Mouse (Mus musculus) urinary bladder, postnatal 25 days (tissue): ENCODE measurements around the gene Rai1.

Experiments
- DNase-seq: peaks from one replicate; pipeline ENCODE4 v3.0.0; 2022; ENCODE audit warnings: low spot score

The Rai1 gene

DNA sequence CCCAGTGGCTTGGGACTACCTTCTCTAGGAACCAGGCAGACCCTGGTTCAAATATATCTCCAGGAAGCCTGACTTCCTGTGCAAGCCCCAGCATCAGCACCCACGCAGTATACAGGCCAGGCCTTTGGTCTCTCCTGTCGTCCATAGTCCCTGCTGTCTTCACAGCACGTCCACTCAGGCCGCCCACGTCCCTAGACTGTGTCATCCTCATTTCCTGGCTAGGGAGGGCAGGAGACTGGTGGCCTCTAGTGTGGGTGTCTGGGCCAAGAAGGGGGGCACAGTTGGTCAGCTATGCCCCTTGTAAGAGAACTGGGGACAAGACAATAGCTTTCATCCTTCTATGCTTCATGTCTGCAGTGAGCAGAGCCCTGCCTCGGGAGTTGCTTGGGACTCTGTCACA lies 87.7 kb downstream of the Rai1 start:
- DNase-seq: no peak

DNA sequence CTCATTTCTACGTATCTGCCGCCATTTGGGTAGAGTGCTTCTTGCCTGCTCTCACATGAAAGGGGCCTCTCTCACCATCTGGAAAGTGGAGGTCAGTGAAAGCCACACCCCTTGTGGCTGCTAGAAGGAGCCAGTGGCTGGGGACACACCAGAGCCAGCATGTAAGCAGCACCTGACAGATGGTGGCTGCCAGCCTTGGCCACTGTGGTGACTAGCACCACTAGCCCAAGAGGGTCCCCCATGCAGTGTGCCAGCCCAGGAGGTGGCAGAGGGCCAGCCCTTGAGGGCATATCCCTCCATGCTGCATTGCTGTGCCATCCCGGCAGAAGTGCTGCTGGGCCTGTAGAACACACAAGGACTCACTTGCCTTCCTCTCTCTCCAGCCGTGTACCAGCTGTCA lies 88.7 kb downstream of the Rai1 start:
- DNase-seq: no peak

DNA sequence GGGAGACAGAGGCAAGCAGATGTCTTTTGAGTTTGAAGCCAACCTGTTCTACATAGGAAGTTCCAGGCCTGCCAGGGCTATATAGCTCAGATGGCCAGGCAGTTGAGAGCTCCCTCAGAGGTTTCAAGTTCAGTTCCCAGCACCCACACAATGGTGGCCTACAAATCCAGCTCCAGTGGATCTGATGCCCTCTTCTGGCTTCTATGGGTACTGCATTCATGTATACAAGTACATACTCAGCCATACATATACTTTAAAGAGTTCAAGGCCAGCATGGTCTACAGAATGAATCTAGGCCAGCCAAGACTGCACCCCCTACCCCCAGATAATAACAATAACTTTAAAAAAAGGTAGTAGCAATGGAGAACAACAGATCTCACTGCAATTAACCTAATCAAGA lies 90.3 kb downstream of the Rai1 start:
- no peak for DNase-seq

DNA sequence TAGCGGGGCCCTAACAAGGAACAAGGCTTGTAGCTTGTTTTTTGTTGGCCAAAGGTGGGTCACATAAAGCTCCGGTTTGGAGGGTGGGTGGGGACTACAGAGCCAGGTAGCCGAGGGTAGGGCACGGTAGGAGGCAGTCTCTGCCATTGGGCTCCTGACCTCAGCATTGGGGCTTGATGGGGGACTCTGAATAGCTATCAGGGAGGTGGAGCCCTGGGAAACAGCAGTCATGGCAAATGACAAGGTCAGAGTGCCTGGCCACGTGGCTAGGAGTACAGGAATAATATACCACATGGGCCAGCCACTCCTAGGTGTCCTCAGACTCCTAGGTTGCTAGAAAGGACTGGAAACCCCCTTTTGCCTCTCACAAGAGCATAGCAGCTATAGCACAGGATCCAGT lies 91.5 kb downstream of the Rai1 start:
- no peak for DNase-seq

DNA sequence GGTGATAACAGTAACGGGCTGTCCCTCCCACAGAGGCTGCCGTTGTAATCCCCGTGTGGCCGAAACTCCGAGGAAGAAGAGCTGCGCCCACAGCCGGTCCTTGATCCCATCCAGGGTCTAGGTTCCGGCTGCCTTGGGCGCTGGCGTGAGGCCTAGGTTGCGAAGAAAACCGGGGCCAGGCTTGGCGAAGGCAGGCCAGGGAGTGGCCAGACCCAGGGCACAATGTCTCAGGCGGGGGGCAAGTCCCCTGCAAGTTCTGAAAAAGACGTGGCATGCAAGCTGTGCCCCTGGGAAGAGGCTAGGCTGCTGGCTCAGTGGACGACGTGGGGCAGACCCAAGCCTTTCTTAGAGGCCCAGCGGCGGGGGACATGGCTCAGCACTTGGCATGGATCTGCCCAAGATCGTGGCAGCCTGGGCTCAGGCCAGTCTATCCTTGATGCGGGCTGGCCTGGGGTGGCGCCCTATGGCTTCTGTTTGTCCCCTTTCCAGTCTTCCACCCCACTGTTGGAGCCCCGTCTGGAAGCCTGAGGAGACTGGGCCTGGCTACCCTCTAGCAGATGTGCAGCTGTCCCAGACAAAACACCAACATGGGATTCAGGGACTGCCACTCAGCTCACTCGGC lies 93.3 kb downstream of the Rai1 start:
- no peak for DNase-seq

DNA sequence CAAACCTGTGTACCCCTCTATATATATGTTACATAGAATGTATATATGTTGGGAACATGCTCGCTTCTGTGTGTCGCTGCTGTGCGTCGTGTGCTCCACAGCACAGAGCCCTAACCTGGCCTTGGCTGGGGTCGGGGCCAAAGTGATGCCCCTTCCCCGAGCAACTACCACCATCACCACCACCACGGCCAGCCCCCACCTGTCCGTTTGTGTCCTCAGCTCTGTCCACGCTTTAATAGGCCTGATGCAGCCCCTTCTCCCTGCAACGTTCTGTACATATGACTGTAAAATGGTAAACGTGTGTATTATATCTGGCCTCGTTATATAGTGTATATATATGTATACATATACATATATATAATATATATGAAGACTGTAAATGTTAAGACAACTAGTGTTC lies 93.8 kb downstream of the Rai1 start:
- no peak for DNase-seq

DNA sequence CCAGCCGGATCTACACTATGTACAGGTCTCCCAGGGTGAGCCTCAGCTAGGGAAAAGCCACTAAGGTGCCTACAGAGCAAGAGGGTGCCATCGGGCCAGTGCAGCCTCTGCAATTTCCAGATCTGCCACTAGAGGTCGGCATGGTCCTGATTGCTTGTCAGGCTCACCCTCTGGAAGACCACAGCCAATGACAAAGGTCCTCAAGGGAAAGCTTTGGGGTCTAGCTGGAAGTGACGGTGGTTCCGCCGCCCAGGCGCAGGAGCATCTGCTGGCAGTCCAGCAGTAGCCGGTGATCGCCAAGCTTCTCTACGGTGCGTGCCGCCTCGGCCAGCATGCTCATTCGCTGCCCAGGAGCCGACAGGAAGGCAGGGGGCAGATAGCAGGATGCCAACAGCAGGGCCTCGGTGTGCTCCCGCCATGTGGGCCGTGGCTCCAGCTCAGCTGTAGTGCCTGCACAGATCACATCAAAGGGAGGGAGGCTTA lies 94.9 kb downstream of the Rai1 start:
- DNase-seq: peak; percentile 88

DNA sequence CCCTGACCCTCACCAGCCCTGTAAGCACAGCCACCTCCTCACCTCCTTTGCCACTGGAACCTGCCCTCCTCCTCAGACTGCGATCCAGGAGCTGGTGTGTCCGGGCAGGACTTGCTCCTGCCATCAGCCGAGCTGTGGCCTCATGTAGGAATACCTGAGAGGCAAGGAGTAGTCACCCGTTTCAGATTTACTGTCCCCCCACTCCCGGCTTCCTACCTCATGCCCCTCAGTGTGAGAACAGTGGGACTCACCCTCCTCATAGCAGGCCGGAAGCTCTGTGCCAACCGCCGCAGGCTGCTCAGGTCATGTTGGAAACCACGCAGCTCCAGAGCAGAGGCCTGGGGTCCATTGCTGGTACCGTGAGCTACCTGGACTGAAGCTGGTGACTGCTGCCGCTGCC lies 95.6 kb downstream of the Rai1 start:
- DNase-seq: no peak

DNA sequence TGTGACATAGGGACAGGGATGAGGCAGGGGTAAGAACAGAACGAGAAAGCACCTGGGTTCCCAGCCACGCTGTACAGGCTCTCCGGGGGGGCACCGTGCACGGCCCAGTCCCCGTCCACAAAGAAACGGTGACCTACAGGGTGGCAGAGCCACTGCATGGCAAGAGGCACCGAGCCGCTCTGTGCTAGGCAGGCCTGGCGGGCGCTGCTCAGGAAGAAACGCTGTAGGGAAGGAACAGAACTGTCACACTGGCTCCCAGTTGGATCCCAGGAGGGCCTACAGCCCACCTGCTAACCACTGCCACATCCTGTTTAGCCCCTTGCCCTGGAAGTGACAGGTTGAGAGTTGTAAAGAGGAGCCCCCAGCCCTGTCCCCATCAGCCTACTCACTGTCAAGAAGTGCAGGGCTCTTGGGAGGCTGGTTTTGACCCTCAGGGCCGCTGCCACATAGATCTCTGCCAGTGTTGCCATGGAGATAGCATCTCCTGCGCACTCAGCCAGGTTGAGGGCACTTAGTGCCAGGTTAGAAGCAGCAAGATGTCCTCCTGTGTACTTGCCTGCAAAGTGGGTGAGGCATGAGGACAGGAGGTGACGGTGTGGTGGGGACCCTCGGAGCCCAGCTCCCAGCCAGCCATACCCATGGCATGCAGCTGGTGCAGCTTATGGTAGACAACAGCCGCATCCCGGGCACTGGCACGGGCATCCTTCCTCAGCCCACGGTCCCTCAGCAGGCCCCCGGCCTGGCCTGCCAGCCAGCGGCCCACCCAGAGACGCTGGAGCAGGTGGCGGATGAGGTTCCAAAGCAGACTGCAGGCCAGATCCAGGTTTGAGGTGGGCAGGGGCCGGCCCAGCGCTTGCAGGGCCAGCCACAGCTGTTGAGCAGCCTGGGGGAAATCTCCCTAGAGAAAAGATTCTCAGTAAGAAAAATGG lies 98.2 kb downstream of the Rai1 start:
- no peak for DNase-seq

DNA sequence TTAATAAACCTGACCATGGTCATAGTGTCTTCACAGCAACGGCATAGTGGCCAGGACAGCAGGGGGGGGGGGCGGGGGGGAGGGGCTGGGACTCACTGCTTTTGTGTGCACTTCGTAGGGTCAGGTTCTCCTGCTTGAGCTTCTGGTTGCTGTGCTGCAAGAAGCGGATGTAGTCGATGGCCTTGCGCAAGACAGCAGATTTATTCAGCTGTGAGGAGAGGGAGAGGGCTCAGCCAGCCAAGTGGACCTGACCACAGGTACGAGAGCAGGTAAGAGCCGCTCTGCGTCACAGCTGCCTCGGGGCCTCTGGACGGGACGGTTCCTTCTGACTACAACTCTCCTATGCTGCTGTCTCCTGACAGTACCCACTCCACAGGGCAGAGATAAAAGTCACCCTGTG lies 100.2 kb downstream of the Rai1 start:
- DNase-seq: no peak

DNA sequence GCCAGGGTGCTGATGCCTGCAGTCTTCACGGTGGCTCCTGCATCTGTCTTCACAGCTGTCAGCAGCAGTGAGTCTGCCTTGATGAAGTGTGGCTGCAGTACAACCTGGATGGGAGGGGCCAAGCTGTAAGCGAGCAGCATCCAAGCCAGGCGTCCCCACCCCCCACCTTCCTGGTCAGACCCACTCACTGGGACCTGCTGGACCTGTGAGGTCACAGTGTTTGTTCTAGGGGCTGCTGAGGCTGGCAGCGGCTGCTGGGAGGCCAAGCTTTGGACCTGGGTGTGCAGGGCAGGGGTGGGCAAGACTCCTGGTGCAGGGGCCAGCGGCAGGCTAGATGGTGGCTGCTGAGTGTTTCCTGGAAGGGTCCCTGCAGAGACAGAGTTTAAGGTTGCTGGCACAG lies 101.4 kb downstream of the Rai1 start:
- no peak for DNase-seq

DNA sequence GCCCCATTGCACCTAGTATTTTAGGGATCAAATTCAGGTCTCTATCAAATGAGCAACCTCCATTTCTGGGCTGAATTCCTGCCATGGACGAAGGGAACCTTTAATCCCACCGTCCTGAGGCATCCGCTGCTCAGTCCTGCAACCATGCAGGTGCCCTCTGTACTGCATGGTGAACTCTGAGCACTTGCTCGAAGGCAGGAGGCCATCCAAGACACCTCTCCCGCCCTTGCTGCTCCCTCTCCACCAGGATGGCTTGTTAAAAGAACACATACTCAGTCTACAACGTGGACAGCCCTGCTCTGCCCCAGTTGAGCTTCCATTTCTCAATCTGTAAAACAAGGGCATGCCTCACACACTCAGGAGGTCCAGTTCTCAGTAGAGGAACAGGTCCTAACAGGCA lies 103.4 kb downstream of the Rai1 start:
- DNase-seq: no peak

DNA sequence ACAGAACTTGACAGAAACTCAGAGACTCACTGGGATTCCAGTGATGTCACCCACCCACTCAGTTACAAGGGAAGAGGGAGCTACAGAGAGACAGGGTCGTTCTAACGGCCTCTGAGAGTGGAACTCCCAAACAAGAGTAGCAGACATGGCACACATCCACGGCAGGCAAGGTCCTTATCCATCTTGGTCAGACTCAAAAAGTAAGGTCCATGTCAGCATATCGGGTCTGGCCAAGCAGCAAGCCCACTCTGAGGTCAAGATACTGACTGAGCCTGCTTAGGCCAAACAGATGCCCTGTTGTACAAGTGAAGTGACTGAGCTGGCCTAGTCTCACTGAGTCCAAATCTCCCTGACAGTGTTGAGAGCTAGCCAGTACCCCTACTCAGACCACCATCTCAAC lies 103.9 kb downstream of the Rai1 start:
- no peak for DNase-seq

DNA sequence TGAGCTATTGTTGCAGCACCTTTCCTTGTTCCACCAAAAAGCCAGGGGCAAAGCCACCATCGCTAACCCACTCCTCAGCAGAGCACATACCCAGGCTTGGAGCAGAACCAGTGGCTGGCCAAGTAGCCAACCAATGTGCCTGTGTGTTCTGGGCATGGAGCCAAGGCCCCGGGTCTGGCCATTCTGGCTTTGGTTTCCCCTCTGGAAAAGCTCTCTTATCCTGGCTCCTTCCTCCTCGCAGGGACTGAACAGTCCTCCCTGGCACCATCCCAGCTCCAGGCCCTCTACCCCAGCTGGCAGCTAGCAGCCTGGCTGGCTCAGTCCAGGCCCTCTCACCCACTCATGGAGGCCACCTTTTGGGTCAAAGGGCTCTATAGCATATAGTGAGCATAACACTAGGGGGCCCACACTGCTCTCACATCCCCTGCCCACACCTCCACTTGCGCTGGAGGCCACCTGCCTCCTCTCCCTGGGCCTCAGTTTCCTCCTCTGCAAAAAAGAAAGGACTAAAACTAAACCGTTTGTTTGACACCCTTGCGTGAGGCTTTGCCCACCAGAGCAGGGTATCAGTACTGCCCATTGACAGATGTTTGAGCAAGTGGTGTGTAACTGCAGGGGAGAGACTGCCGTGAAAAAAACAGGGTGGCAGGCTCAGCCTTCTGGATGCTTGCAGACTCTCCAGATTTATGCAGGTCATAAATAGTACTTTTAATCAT lies 104.6 kb downstream of the Rai1 start:
- peak; percentile 56 for DNase-seq

DNA sequence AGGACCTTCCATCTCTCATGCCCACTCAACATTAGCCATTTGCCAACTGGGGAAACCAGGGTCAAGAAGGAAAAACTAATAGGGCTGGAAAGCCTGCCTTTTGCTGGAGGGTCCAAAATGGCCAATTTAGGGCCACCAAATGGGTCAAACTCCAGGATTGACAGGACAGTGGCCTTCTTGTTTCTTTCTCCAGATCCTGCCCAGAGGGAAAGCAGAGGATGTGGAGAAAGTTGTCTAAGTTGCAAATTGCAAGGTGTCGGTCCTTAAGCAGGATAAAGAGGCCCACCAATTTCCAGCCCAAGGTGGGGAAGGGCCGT lies 105.1 kb downstream of the Rai1 start:
- DNase-seq: no peak

DNA sequence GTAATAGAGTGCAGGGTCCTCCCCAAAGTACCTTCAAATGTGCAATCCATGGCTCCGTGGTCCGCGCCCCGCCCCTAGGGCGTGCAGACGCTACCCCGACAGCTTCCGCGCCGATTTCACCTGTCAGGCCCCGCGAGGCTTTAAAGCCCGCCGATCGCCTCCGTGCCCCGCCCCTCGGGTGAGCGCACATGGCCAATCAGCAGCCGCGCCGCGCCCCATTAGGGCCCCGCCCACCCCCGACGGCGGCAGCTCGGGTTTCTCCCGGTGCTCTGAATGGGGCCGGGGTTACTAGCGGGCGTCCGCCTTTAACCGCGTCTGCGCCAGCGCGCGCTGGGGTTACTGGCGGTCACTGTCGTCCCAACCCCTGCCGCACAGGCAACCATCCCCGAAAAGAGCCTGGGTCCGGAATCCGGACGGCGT lies 105.5 kb downstream of the Rai1 start:
- DNase-seq: peak; percentile 95

DNA sequence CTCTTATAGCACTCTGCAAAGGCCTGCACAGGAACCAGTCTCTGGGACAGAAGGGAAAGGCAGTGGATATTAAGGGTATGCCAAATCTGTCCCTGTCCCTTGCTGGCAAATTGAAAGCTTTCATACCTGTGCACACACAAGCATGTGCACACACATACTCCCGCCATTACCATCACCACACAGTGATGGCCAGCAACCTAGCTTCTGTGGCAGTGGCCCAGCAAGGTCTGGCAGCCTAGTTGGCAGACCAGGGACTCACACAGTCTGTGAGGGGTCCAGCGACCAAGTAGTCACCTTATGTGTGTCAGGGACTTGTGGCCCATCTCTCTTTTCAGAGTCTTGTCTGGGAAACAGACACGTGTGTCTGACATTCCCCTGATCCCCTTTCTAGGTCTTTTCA lies 106.3 kb downstream of the Rai1 start:
- DNase-seq: no peak

DNA sequence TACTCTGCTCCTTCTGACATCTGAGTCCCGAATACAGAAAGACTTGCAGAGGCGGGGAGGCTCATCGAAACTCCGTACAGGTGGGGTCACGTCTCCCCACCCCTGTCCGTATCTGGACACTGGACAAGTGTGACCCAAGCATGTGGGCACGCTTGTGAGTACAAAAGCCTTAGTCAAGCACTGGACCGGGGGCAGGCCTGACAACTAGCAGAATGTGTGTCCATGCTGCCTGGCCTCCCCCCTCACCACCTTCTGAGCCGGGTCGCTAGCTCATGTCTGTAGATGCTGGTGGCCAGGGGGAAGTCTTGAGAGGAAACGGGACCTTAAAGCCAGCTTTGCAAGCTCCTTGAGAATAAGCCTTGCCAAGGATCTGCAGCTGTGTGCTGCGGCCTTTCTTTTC lies 106.9 kb downstream of the Rai1 start:
- no peak for DNase-seq

DNA sequence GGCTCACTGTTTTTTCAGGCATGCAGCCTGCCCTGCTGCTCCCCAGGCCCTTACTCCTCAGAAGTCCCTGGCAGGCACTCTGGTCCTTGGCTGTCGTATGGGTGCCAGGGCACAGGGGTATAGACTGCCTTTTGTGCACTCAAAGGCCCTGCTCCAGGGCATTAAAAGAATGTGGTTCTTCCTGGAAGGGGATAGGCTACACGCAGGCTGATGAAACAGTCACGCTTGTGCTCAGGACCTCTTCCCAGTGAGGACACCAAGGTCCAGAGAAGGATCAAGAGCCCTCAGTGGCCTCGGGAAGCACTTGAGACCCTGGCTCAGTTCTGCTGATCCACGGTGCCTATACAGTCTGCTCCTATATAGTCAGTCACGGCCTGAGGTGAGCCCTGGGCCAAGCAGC lies 108.5 kb downstream of the Rai1 start:
- DNase-seq: no peak

DNA sequence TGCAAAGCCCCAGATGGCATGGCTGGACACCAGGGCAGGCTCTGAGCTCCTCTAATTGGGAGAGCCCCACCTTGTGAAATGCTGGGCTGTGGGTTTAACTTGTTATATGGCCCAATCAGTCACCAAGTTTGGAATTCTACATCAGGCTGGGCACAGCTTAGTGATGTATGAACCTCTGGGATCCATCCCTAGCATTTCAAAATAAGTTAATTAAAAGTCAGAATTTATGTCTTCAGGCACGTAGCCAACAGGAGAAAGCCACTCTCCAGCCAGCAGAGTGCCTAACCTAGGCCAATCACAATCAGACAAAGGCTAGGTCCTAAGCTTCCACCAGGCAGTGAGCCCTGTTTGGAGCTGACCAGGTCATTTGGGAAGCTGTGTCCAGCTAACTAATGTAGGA lies 111.9 kb downstream of the Rai1 start:
- no peak for DNase-seq

DNA sequence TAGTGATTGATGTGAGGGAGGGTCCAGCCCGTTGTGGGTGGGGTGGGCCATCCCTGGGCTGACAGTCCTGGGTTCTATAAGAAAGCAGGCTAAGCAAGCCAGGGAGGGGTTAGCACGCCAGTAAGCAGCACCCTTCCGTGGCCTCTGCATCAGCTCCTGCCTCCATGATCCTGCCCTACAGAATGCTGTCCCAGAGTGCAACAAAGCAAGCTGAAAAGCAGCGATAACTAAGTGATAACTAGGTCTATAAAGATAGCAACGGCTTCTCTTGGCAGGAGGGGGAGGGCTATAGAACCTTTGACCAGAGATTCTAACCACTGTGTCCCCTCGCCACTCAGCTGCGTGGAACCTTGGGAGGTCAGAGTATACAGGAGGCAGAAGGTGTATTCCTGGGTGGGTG lies 112.7 kb downstream of the Rai1 start:
- DNase-seq: no peak

DNA sequence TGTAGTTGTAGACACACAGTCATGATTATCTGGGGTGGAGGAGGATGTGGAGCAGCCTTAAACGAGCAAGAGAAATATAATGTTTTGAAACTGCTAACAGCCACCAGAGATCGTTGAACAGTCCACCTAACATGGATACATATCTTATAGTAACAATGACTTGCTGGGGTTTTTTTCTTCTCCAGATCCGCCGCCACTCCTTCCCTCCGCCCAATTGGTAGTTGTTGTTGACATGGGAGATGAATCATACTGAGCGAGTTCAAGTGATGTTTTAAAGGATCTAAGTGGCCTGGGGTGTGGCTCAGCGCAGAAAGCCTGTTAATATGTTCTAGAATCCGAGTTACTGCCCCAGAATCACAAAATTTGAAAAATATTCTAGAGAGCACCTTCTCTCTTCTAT lies 114.8 kb downstream of the Rai1 start:
- DNase-seq: no peak

DNA sequence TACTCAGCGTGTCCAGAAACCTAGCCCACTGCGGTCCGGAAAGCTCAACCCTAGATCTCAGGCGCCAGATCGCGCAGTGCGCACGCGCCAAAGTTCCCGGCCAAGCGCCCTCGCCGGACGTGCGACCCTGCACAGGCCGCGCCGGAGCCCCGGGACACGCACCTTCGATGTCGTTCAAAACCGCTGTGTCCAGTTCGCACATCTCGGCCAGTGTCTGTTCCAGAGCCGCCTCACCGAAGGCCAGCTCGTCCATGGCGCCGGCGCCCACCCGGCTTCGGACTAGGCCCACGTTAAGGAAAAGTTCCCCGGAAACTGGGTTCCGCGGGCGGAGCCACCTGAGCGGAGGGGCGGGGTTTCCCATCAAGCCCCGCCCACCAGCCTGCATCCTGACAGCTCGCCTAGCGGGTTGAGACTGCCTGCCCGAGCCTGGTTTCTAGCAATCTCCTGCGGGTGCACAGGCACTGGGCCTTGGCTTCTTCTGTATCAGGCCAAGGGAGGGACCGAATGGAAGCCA lies 115.5 kb downstream of the Rai1 start:
- peak; percentile 94 for DNase-seq
